Mouse (Mus musculus): ENCODE measurements around the gene Tirap. TPM values are rescaled to one million over a fixed set of nuclear protein-coding genes. Genes with fewer than 3 reads are reported as not detected.

The Tirap gene
- polyA plus RNA-seq, 1 experiment from 2014 or later, result 12.6 TPM

- Histone ChIP-seq H3K9me3 (ENCODE audit: control insufficient read depth, low read length) (no peaks in the 10 kb centered on the region), H3K4me1 (replicated peaks; ENCODE audit: control insufficient read depth, insufficient read depth) (no peaks in the 10 kb centered on the region), H3K4me2 (replicated peaks; ENCODE audit: low read depth) (no peak overlapping the region), H3K9ac (ENCODE audit: low read length) (no peak overlapping the region), H3K27me3 (ENCODE audit: control insufficient read depth, insufficient read depth, low read length) (no peaks in the 10 kb centered on the region), H3K36me3 (ENCODE audit: control insufficient read depth, insufficient read depth, low read length) (no peaks in the 10 kb centered on the region), H3K4me3 (ENCODE audit: low read depth, low read length) (no peak overlapping the region), H3K27ac (replicated peaks) (no peak overlapping the region)
- no peak for TF ChIP-seq EP300 (optimal IDR thresholded peaks at IDR 0.05)
- TF ChIP-seq CTCF (IDR thresholded peaks at IDR 0.05; ENCODE audit: low read depth), result no peak
- ATAC-seq (ENCODE audit: low FRiP score, low TSS enrichment) (no peak), DNase-seq (ENCODE audit: low spot score) (no peak)
- 57% methylated on average over 3 of the region's 3 CpGs for WGBS
Observed at GRCm38 (mm10) chr9:35235996-35236395, 35.9 kb upstream of the Tirap start.

GRCm38 (mm10) chr9:35228671-35229070, 28.6 kb upstream of the Tirap start:
- ATAC-seq (ENCODE audit: low FRiP score, low TSS enrichment), result no peak
- Histone ChIP-seq H3K9me3 (ENCODE audit: control insufficient read depth, low read length) (no peaks in the 10 kb centered on the region), H3K27ac (replicated peaks) (no peak overlapping the region), H3K4me2 (replicated peaks; ENCODE audit: low read depth) (no peak overlapping the region), H3K9ac (ENCODE audit: low read length) (no peak overlapping the region), H3K4me1 (replicated peaks; ENCODE audit: control insufficient read depth, insufficient read depth) (no peaks in the 10 kb centered on the region), H3K27me3 (ENCODE audit: control insufficient read depth, insufficient read depth, low read length) (no peaks in the 10 kb centered on the region), H3K36me3 (ENCODE audit: control insufficient read depth, insufficient read depth, low read length) (no peaks in the 10 kb centered on the region), H3K4me3 (ENCODE audit: low read depth, low read length) (no peak overlapping the region)
- 87% methylated on average over 3 of the region's 3 CpGs for WGBS
- no peak for DNase-seq (ENCODE audit: low spot score)
- TF ChIP-seq CTCF (IDR thresholded peaks at IDR 0.05; ENCODE audit: low read depth) (no peak), EP300 (optimal IDR thresholded peaks at IDR 0.05) (no peak)

DNA sequence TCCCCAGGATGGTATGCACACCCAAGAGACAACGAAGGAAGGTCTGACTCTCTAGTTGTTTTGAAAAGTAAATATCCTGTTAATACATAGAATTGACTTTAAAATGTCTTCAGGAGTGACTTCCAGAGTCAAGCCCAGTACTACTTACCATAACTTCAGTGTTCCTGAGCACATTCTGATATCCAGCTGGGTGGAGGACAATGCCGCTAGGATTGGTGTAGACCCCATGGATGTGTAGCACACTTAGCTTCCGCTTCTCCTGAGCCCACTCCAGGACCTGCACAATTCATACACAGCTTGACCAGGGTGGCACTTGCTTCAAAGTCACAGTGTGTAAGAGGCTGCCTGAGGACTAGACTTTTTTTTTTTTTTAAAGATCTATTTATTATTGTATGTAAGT, 23.4 kb upstream of the Tirap start:
- DNase-seq (ENCODE audit: low spot score) (no peak), ATAC-seq (ENCODE audit: low FRiP score, low TSS enrichment) (no peak)
- TF ChIP-seq CTCF (IDR thresholded peaks at IDR 0.05; ENCODE audit: low read depth) (no peak), EP300 (optimal IDR thresholded peaks at IDR 0.05) (no peak)
- WGBS, result 94% methylated on average over 3 of the region's 3 CpGs
- Histone ChIP-seq H3K27ac (replicated peaks) (no peak overlapping the region), H3K4me2 (replicated peaks; ENCODE audit: low read depth) (no peak overlapping the region), H3K36me3 (ENCODE audit: control insufficient read depth, insufficient read depth, low read length) (no peaks in the 10 kb centered on the region; the same call in 1 of the 2 replicates), H3K4me1 (replicated peaks; ENCODE audit: control insufficient read depth, insufficient read depth) (no peaks in the 10 kb centered on the region), H3K9me3 (ENCODE audit: control insufficient read depth, low read length) (no peaks in the 10 kb centered on the region), H3K4me3 (ENCODE audit: low read depth, low read length) (no peak overlapping the region), H3K27me3 (ENCODE audit: control insufficient read depth, insufficient read depth, low read length) (no peaks in the 10 kb centered on the region), H3K9ac (ENCODE audit: low read length) (no peak overlapping the region)

DNA sequence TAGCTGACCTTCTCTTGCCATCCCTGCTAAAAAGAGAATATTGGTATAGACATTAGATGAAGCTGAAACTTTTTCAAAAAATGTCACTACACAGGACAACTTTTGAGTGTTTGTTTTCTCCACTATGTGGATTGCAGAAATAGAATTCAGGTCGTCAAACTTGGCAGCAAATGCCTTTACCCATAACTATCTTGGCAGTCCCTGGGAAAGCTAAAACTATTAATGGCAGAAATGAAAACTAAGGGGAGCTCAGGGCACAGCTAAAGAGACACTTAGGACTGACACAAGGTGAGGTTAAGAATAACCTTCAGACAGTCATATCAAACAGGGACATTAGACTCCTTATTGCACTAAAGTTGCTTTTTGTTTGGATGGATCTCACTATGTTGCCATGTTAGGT, 17.9 kb upstream of the Tirap start:
- H3K4me1 ChIP-seq (replicated peaks; ENCODE audit: control insufficient read depth, insufficient read depth), result no peaks in the 10 kb centered on the region
- peaks cover 21% of the 10 kb centered on the region for H3K36me3 ChIP-seq (ENCODE audit: control insufficient read depth, insufficient read depth, low read length)
- H3K27ac ChIP-seq (replicated peaks), result no peak overlapping the region
- no peaks in the 10 kb centered on the region for H3K27me3 ChIP-seq (ENCODE audit: control insufficient read depth, insufficient read depth, low read length)
- H3K4me3 ChIP-seq (ENCODE audit: low read depth, low read length), result no peak overlapping the region
- no peak for TF ChIP-seq CTCF (IDR thresholded peaks at IDR 0.05; ENCODE audit: low read depth)
- TF ChIP-seq EP300 (optimal IDR thresholded peaks at IDR 0.05), result no peak
- no peak for ATAC-seq (ENCODE audit: low FRiP score, low TSS enrichment)
- 63% methylated on average over 1 of the region's 1 CpGs for WGBS
- H3K9me3 ChIP-seq (ENCODE audit: control insufficient read depth, low read length), result no peaks in the 10 kb centered on the region
- H3K9ac ChIP-seq (ENCODE audit: low read length), result no peak overlapping the region
- DNase-seq (ENCODE audit: low spot score), result no peak
- no peak overlapping the region for H3K4me2 ChIP-seq (replicated peaks; ENCODE audit: low read depth)

GRCm38 (mm10) chr9:35211573-35212511, 11.8 kb upstream of the Tirap start:
- H3K9me3 ChIP-seq (ENCODE audit: control insufficient read depth, low read length), result no peaks in the 10 kb centered on the region
- H3K27me3 ChIP-seq (ENCODE audit: control insufficient read depth, insufficient read depth, low read length), result no peaks in the 10 kb centered on the region
- WGBS, result 21% methylated on average over 26 of the region's 26 CpGs
- TF ChIP-seq EP300 (optimal IDR thresholded peaks at IDR 0.05) (no peak), CTCF (IDR thresholded peaks at IDR 0.05; ENCODE audit: low read depth) (no peak)
- H3K36me3 ChIP-seq (ENCODE audit: control insufficient read depth, insufficient read depth, low read length), result peaks cover 20% of the 10 kb centered on the region
- peak overlapping the region; percentile 88 for H3K27ac ChIP-seq (replicated peaks)
- H3K9ac ChIP-seq (ENCODE audit: low read length), result peak overlapping the region; percentile 95
- H3K4me2 ChIP-seq (replicated peaks; ENCODE audit: low read depth), result peak overlapping the region; percentile 78
- H3K4me1 ChIP-seq (replicated peaks; ENCODE audit: control insufficient read depth, insufficient read depth), result no peaks in the 10 kb centered on the region
- peak overlapping the region; percentile 96 for H3K4me3 ChIP-seq (ENCODE audit: low read depth, low read length)
- DNase-seq (ENCODE audit: low spot score) (peak; percentile 30), ATAC-seq (ENCODE audit: low FRiP score, low TSS enrichment) (no peak; the same call in 1 of the 2 replicates)

Data from stomach, postnatal 0 days (tissue).